Mouse (Mus musculus) CH12F3 (cell line): ENCODE measurements at regions not wholly inside any gene's neighbourhood (a gene's known extent, or its start where the extent isn't known, plus 50 kb on each side); places are given as distances from the start of the nearest gene placed in this dataset.
"Not testable (repeated sequence)": the region's sequence is repeated elsewhere in the genome, so short reads cannot be mapped to it uniquely, and the experiment has no call there.

Experiments used
- in situ Hi-C: fragments of 300-500 bp; cut with MboI; formaldehyde crosslinking; loops from 2 replicates; pipeline ENCODE4 v1.14.3; 2020; ENCODE audit warnings: low sequenced_read_pairs

DNA sequence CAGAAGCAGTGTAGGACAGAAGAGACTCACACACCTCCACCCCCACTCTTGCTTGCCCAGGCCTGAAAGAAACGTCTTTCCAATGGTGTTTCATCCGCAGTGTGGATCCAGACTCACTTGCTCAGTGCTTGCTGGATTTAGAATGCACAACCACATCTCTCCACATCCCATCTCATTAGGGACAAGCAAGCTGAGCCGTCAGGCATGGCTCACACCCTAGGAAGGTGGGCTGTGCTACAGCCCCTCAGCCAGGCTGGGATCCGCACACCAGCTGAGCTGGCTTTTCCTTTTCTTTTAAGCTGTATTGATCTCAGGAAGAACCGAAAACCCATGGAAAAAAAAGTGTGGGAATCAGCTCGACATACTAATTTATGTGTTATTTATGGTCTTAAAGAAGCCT is 151.1 kb downstream of the Srek1 start:
- in situ Hi-C loops, result no loop called here

- in situ Hi-C loops, result no loop called here
These were observed 152.1 kb downstream of the Srek1 start for GRCm38 (mm10) chr13:103622324-103622723.

DNA sequence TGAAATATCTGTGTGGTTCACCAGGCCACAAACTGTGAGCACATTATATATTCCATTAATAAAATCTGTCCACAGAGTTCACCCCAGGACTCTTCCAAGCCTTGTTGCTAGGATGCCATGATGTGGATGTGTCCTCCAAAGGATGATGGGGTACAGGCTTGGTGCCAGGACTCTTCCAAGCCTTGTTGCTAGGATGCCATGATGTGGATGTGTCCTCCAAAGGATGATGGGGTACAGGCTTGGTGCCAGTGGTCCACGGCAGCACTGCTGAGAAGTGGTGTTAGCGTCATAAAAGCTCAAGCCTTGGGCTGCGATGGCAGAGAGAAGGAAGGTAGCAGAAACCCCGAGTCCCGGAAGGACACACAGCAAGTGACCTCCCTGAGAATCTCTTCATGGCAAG is 153.4 kb downstream of the Srek1 start:
- in situ Hi-C loops, result not testable (repeated sequence)

DNA sequence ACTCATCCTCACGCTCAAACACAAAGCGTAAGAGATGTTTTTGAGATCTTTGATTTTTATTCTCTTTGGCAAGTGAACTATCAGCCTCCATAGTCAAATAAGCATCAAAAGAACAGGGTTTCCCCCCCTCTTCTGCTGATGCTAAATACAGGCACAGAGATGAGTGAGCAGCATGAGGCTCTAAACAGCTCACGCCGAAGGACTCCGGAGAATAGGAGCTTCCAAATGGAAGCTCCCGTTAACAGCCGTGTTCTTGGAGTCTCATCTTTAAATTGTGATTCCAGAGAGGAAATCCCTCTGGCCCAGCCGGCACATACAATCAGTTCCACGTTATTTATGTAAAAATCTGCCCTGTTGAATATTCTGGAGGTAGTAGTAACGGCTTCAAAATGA is 161.1 kb downstream of the Srek1 start:
- in situ Hi-C loops, result no loop called here

GRCm38 (mm10) chr13:103612720-103613332 is 161.6 kb downstream of the Srek1 start:
- in situ Hi-C loops, result no loop called here

- in situ Hi-C loops, result no loop called here
These were observed 172.1 kb downstream of the Srek1 start for GRCm38 (mm10) chr13:103602302-103602701.

DNA sequence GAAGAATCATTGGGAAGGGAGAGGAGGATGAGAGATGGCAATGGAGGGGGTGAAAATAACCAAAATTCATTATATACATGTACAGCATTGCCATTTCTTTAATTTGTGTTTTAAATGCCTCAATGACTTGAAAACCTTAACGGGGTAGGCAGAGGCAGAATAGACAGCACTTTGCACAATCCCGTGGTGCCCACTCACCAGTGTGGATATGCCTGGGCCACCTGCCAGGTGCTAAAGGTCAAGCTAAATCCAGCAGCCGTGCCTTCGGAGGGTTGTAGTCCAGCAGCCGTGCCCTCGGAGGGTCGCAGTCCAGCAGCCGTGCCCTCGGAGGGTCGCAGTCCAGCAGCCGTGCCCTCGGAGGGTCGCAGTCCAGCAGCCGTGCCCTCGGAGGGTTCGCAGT is 182.0 kb downstream of the Srek1 start:
- in situ Hi-C loops, result no loop called here

DNA sequence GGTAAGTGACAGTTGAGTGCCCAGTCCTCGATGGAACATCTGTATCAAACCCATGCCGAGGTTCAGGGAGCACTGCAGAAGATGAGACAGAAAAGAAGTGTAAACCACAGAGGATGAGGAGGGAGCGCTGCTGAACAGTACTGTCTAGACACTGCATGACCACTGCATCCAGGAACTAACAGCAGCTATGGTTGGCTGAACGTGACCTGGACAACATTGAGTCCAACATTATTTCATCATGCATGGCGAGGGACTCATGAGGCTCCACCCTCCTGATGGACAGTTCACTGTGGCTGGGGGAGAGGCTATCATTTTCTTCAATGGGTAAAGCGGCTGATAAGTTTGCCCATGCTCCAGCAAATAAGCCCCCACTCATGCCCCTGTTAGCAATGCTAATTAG is 182.5 kb downstream of the Srek1 start:
- in situ Hi-C loops, result no loop called here

- in situ Hi-C loops, result not testable (repeated sequence)
These were observed 183.0 kb downstream of the Srek1 start for GRCm38 (mm10) chr13:103591381-103591780.

GRCm38 (mm10) chr13:103589646-103590045 is 184.8 kb downstream of the Srek1 start:
- in situ Hi-C loops, result no loop called here

DNA sequence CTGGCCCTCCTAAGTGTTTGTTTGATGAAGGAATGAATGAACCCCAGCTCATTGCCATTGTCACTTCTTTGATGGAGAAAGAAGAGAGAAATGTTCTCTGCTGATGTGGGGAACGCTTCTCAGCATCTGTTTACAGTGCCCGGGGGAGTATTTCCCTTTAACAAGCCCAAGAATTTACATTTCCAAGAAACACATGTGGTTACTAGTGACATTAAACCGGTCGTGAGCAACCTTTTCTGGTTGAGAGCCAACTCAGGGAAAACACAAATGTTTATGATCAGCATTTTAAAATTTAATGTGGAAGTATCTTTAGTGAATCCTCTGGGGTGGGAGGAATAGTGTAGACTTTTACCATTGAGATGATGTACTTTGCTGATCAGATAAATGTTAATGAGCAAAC is 197.6 kb downstream of the Srek1 start:
- in situ Hi-C loops, result no loop called here

DNA sequence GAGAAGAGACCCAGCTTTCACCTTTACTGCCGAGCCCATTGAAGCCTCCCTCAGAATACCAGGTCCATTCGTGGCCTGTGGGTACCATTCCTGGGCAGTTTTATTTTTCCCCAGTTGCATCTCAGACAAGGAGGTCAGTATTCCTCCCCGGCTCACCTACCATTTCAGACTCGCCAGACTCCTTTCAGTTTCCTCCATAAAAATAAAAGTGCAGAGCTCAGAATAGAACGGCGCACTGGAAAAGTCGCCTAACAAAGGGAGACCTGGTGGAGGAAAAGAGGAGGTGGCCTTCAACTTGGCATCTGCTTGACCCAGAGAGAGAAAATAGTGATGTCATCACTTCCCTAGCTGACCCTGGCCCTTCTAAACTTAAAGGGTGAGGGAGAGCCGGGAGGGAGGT is 209.7 kb downstream of the Srek1 start:
- in situ Hi-C loops, result no loop called here

- in situ Hi-C loops, result no loop called here
These were observed 212.4 kb downstream of the Srek1 start for GRCm38 (mm10) chr13:103561795-103562705.

GRCm38 (mm10) chr13:103558915-103559314 is 215.5 kb downstream of the Srek1 start:
- in situ Hi-C loops, result no loop called here

DNA sequence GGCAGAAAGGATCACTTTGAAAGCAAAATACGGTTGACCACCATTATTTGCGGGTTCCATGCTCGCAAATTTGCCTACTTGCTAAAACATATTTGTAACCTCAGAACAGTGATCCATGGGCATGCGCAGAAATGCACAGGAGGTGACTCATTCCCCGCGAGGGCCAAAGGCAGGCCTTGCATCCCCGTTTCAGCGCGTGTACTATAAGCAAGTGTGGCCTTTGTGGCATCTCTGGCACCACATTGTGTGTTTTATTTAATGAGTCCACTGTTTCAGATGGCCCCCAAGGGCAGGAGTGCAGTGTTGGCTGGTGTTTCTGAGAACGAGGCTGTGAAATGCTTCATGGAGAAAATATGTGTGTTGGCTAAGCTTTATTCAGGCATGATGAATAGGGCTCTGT is 205.3 kb upstream of the Mast4 start:
- in situ Hi-C loops, result no loop called here

DNA sequence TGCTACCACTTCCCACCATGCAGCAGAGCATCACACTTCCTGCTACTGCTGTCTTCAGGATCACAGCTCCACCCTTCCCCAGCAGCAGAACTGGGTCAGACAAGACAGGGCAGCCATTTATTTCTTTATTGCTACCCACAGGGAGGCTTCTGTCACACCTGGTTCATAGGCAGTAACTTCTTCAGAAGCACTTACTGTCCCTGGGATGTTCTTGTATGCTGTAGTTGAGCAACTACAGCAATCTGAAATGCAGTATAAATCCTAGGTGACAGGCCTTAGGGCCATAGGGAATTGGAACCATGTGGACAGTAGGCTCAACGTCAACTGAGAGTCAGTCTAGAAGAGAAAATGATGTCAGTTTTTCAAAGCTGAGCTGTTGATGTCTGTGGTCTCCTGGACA is 179.5 kb upstream of the Mast4 start:
- in situ Hi-C loops, result no loop called here

GRCm38 (mm10) chr13:103512476-103512875 is 178.2 kb upstream of the Mast4 start:
- in situ Hi-C loops, result no loop called here

- in situ Hi-C loops, result no loop called here
These were observed 170.7 kb upstream of the Mast4 start for GRCm38 (mm10) chr13:103504987-103505386.

DNA sequence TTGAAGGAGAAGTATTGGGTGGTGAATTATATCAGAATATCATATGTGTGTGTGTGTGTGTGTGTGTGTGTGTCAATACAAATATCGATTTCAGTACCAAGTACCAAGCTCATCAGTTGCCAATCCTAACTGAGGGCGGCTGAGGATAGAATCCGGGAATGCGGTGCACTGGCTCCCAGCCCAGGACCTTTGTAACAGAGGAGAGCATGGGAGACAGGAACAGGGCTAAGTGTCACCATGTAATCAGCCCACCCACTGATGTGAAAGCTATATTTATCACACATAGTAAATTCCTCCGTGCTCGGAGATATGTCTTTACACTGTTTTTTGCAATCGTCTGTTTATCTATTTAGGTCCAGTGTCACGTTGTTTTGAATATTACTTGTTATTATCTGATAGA is 165.1 kb upstream of the Mast4 start:
- in situ Hi-C loops, result no loop called here

GRCm38 (mm10) chr13:103494371-103494770 is 160.1 kb upstream of the Mast4 start:
- in situ Hi-C loops, result no loop called here

GRCm38 (mm10) chr13:103493567-103493966 is 159.3 kb upstream of the Mast4 start:
- in situ Hi-C loops, result no loop called here

DNA sequence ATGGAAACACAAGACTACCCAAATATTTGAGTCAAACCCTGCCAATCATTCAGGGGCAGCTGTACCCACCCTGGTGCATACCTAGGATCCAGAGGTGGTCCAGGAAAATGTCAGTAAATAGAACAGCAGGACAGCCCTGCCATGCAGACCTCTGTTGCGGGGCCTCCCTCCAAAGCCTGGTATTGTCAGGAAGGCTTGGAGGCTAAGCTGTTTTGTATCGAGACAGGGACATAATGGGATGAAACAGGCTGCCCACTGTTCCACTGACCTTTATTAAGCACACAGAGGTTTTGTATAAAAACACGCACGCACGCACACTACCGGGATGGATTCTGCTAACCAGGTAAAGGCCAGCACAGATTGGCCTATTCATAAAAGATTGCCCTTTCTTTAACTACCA is 155.8 kb upstream of the Mast4 start:
- in situ Hi-C loops, result no loop called here
